Mouse (Mus musculus) C2C12 (cell line): Measurements from ENCODE around the gene Fgf8.

Experiments
- CEBPB ChIP-seq: IDR thresholded peaks from one replicate; pipeline ENCODE4 v1.6.1; 2011; ENCODE audit warnings: low read depth, mild to moderate bottlenecking, control low read depth, moderate library complexity
- CTCF ChIP-seq: IDR thresholded peaks from one replicate; pipeline ENCODE4 v1.5.1; 2011; ENCODE audit not compliant: control insufficient read depth, insufficient read depth, insufficient read length
- FOSL1 ChIP-seq: IDR thresholded peaks from one replicate; pipeline ENCODE4 v1.8.0; 2011; ENCODE audit warnings: mild to moderate bottlenecking, low read length; ENCODE audit not compliant: poor library complexity, insufficient read depth, severe bottlenecking
- MAX ChIP-seq: IDR thresholded peaks from one replicate; pipeline ENCODE4 v1.6.1; 2011; ENCODE audit warnings: mild to moderate bottlenecking, control low read depth
- MYOD1 ChIP-seq: IDR thresholded peaks from one replicate; pipeline ENCODE4 v1.6.1; 2011; ENCODE audit warnings: low read depth; ENCODE audit not compliant: control insufficient read depth, insufficient read length
- MYOG ChIP-seq: IDR thresholded peaks from one replicate; pipeline ENCODE4 v1.6.1; 2011; ENCODE audit not compliant: control insufficient read depth, insufficient read length; ENCODE audit errors: extremely low read depth
- USF1 ChIP-seq: IDR thresholded peaks from one replicate; pipeline ENCODE4 v1.6.1; 2011; ENCODE audit warnings: low read depth, mild to moderate bottlenecking, control low read depth, moderate library complexity

DNA sequence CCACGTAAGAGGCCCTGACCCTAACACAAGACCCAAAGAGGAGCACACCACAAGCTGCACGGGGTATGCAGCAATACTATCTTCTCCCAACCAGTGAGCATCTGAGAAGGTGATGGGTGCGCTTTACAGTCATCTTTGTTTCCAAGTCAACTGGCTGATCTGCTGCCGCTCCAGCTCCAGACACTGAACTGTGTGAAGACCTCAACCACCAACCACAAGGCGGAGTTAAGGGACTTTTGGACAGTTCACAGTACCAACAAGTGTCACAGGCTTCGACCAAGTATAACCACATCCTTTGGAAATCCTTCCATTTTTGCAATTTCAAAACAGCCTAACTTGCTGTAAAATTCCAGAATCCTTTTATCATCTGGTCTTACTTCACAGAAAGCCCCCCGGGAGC, 9.2 kb upstream of the Fgf8 start:
- no peak for TF ChIP-seq CTCF
- no peak for TF ChIP-seq MYOG
- TF ChIP-seq MAX, result no peak
- no peak for TF ChIP-seq MYOD1
- no peak for TF ChIP-seq USF1
- TF ChIP-seq CEBPB, result no peak
- no peak for TF ChIP-seq FOSL1
